Mouse (Mus musculus): ENCODE results near the gene Crkl.
"Not testable (repeated sequence)": the region's sequence is repeated elsewhere in the genome, so short reads cannot be mapped to it uniquely, and the experiment has no call there.

Crkl gene

DNA sequence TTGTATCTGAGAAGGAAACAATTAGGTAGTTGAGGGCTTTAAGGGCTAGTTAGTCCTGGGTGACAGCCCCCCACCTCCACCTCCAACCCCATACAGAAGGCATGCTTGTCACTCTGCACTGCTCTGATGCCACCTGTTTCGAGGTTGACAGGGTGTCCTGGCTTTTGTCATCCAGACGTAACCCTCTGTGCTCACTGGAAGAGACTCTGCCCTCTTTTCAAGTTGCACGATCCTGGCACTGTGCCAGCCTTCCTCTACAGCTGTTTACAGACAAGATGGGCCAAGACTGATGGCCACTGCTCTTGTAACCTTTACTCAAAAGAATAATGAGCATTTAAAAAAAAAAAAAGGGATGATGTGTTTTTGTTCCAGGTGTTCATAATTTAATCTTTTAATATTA, 34.7 kb downstream of the Crkl start:
- no peak for DNase-seq (ENCODE audit: low spot score)

DNA sequence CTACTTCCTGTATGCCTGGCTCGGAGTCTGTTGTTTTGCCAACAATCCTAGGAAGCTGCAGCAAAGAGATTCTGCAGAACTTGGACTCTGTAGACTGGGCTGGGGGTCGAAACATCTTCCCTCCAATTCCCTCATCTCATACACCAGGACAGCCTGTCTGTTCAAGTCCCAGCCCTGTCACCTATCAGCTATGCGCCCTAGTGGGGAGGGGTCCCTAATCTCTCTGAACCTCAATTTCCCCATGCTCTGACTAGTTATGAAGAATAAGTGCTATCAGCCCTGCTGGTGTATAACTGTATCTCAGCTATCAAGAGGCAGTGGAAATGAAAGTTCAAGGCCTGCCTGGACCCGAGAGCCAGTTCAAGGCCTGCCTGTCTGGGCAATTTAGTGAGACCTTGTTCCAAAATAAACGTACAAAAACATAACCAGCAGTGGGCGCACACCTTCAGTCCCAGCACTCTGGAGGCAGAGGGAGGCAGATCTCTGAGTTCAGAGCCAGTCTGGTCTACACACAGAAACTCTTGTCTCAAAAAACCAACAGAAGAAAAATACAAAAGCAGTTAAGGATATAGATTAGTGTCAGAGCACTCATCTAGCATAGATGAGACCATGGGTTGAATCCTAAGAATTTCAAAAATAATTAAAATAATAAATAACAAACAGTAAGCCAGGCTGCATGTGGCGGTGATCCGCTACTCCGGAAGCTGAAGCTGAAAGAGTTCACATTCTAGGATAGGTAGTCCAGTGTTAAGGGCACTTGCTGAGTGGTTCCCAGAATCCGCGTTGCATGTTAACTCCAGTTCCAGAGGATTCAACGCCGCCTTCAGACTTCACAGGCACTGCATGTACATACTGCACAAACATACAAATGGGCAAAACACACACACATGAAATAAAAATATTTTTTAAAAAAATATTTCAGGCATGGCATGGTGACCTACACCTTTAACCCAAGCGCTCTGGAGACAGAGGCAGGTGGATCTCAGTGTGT, 37.0 kb downstream of the Crkl start:
- no peak for DNase-seq (ENCODE audit: low spot score)

DNA sequence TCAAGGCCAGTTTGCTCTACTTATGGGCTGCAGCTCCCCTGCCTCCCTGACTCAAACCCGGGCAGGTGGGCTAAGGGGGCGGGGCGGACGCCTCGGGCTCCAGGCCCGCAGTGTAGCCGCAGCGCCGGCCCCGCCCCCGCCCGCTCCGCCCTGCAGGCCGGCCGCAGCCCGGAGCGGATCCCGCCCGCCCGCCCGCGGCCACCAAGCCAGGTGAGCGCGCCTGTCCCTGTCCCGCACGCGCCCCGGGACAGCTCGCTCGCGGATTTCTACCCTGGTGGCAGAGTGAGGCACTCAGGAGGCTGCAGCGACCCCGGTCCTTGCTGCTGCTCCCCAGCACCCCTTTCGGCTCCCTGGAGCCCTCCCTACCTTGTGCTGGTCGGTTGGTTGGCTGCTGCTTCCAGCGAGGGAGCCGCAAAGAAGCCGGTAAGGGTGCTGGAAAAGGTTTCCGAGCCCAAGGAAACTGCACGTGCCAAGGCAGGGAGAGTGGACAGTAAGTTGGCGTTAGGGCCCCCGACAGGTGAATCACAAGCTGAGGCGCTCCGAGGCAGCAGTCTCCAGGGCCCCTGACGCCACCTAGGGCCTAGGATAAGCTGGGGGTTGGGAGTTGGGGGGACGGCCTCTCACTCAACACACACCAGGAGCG, 37.8 kb downstream of the Crkl start, which contains the start of gene Aifm3:
Gene Aifm3 (plus strand): TSS at position 143 of the 643 bp plus-strand sequence.
- peak; percentile 20 for DNase-seq (ENCODE audit: low spot score)

DNA sequence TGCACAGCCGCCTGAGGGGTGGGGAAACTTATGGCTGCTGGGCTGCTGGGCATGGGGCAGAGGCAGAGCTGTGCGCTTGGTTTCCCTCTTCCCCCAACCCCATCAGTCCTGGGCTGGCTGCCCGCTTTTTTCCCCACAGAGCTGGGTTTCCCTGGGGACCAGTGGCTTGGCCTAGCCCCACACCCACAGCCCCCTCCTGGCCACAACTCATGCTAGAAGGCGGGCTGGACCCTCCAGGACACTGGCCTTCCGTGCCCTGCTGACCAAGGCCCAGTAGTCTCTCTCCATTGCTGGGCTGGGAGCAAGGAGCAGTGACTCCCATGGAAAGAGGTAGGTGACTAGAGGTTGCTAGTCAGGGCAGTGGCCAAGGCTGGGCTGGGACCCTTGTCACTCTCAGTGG, 39.4 kb downstream of the Crkl start:
- no peak for DNase-seq (ENCODE audit: low spot score)

DNA sequence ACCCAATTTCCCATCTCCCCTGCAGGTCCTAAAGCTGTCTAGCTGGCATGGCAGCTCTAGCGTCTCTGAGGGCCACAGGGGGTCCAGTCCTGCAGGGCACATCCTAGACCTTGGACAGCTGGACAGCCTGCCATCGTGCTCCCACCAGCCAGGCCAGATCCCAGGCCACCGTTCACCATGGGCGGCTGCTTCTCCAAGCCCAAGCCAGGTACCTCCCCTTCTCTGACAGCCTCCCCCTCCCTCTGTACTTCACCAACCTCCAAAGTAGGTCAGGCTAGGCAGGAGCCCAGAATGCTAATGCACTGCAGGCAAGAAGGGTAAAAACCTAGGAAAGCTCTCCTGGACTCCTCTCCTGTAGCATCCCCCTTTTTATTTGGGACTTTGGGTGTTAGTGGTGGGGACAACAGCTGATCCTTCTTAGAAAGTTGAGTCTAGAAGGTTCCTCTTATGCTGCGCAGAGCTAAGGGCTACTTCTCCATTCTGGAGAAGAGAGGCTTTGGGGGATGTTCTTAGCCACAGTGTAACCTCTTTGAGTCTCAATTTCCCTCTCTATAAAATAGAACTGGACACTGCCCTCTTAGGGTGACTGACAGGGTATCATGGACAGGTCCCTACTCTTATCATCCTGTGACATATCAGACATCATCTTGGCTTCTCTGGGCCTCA, 40.2 kb downstream of the Crkl start:
- no peak for DNase-seq (ENCODE audit: low spot score)

DNA sequence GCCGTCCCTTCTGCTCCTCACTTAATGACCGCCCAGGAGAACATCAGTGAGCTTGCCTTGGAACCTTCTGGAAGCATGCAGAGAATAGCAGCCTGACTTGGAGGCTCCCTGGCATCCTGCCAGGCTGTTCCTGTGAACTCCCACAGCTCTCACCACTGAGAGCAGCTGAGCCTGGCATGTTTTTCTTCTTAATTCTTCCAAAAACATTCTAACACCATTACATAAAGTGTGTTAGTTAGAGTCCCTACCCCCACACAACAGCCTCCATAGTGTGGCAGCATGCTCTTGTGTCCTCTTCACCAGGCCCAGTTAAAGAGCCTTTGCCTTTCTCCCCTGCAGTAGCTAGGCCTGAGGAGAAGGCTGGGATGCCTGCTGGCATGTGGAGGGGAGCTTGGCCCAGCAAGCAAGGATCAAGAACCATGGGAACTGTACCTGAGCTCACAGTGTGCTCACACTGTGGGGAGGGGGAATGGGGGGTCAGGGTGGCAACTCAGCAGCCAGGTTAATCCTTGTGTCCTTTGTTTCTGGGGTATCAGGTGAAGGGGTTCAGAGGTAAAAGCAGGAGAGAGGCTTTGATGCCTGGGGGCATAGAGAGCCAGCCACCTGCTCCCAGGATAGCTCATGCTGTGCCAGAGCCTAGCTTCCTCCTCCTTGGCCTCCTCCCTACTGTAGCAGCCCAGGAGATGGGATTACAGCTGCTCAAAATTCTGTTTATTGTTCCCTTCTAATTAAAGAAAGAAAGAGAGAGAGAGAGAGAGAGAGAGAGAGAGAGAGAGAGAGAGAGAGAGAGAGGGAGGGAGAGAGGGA, 44.9 kb downstream of the Crkl start:
- DNase-seq (ENCODE audit: low spot score), result no peak

DNA sequence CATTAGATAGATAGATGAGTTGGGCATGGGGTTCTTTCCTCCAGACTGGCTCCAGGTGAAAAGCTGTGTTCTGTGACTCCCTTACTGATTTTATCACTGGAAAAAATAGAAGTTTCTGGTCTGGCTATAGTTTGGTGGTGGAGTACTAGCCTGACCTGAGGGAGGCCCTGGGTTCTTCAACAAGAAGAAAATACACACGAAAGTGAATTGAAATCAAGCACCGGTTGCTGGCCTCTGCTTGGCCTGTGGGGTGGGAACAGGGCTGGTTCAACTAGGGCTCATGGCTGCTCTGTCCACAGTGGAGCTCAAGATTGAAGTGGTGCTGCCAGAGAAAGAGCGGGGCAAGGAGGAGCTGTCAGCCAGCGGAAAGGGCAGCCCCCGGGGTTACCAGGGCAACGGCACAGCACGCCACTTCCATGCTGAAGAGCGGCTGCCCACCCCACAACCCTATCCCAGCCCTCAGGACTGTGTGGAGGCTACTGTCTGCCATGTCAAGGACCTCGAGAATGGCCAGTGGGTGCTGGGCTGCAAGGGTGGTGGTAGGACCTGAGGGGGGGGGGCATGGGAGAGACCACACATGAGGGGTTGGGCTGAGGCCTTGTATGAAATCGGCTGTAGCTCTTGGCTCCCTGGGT, 47.6 kb downstream of the Crkl start:
- no peak for DNase-seq (ENCODE audit: low spot score)

DNA sequence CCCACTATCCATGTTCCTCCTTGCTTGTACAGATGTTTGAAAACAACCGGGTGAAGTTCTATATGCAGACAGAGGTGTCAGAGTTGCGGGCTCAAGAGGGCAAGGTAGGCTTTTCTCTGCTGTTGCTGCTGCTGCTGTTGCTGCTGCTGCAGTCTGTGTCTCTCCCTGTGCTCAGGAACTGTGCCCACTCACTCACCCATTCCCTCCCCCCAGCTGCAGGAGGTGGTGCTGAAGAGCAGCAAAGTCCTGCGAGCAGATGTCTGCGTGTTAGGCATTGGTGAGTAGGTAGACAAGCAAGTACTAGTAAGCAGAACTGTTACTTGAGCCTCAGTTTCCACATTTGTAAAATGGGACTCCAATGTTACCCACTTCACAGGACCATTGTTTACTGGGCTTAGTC, 50.9 kb downstream of the Crkl start:
- no peak for DNase-seq (ENCODE audit: low spot score)

DNA sequence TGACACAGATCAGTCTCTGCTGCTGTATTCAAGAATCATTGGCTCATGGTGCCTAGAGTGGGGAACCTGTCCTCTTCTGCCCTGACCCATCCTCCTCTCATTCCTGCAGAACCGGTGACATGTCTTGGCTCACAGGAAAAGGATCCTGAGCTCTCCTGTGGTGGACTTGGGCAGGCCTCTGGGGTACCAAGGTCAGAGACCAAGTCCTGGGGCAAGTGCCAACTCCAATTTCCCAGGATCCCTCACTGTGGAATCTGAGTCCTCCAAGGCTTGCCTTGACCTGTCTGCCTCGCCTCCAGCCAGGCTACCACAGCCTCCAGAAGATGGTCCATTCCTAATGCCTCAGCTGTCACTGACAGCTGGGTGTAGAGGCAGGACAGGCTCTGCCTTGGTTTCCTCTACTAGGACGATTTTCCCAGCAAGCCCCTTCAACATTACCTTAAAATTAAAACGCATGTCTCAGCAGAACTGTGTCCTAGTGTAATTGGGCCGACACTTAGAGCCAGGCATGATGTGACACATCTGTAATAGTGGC, 55.3 kb downstream of the Crkl start:
- no peak for DNase-seq (ENCODE audit: low spot score)

DNA sequence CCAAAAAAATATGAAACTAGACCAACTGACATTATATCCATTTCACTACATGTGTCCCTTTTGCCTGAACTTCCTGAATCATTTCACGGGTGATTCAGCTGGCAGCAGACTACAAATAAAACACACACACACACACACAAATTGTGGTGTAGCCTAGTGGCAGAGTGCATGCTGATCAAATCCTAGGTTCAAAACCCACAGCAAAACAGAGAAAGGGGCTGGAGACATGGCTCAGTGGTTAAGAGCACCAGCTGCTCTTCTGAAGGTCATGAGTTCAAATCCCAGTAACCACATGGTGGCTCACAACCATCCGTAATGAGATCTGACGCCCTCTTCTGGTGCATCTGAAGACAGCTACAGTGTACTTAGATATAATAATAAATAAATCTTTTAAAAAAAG, 56.2 kb downstream of the Crkl start:
- DNase-seq (ENCODE audit: low spot score), result not testable (repeated sequence)

DNA sequence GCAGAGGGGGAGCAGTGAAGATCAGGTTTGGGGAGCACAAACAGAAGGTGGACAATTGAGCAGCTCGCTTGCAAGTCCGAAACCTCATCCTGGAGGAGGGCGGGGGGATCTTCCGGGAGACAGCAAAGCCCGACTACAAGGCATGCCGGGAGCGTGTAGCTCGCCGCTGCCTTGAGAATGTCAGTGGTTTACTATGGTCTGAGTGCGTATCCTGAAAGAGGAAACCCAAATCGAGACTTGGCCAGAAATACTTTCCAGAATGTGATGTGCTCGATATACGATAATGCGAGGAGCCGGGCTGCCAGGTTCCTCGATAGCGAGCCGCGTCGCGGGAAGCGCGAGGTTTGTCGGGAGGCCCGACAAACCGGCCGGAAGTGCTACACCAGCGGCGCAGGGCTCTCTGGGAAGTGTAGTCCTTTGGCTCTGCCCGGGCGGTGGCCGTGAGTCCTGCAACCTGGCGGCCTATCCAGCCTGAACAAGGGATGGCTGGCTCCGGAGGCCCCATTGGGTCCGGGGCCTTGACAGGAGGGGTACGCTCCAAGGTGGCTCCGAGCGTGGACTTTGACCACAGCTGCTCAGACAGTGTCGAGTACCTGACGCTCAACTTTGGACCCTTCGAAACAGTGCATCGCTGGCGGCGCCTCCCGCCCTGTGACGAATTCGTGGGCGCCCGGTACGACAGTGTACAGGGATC, 56.9 kb downstream of the Crkl start, which contains the start of gene Lztr1:
Gene Lztr1 (plus strand): TSS at position 143 of the 694 bp plus-strand sequence.
- peak; percentile 82 for DNase-seq (ENCODE audit: low spot score)

DNA sequence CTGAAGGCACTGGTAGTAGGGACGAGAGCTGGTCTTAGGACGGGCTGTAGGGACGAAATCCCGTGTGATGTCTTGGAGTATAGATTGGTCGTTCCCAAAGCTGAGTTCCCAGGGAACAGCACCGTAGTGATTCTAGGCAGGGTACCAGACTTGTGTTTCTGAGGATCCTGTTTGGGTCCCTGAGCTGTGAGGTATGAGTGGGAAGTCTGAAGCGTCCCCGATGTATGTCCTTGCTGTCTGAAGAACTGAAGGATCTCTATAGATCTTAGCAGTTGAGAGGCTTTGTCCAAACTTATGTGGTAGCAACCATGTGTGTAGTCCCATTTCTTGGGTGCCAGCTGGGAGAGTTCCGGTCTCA, 57.4 kb downstream of the Crkl start:
- DNase-seq (ENCODE audit: low spot score), result no peak

DNA sequence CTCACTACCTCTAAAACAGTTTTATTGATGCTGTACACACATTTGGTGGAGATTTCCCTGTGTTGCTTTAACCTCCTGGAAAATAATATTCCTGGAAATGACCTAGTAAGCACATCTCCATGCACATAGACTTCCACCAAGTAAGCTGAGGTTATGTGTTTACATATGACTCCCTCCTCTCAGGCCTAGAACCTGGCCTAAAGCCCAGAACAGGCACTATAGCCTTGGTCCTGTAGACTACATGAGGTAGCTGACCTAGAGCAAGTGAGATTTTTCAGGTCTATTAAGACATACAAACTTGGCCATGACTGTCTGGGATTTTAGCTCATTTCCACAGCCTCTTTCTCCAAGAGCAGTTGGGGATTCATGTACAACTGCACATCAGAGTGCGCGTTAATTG, 58.4 kb downstream of the Crkl start:
- no peak for DNase-seq (ENCODE audit: low spot score)

DNA sequence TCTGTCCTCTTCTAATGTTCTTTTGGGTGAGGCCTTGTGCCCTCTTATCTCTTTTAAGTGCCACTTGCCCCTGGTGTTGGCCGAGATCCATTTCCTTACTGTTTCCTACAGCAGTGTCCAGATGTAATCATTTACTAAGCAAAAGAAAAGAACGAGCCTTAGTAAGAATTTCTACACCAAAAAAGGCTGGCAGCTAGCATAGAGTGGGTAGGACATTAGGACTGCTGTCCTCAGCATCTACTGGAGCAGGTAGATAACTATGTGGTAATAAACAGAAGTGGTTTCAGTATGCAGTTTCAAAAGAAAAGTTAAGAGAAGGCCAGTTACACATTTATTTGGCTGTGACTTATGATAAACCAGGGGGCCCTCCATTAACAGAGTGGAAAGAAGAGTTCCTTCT, 58.9 kb downstream of the Crkl start:
- no peak for DNase-seq (ENCODE audit: low spot score)

DNA sequence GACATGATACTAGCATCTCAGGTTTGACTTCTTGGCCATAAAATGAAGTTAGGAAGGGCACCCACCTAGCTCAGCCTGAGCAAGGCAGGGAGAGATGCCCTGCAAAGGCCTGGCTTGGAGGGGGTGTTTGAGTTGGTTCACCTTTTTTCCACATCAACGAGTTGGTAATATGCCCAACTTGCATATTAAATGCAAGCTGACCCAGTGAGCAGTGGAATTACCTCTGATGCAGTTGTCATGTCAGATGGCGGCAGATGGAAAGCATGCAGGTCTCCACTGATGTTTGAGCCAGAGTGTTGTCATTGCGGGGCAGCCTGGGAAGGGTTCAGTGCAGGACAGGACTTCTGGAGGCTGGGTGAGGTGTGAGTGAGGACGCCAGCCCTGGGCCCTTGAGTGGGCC, 59.6 kb downstream of the Crkl start:
- DNase-seq (ENCODE audit: low spot score), result no peak

DNA sequence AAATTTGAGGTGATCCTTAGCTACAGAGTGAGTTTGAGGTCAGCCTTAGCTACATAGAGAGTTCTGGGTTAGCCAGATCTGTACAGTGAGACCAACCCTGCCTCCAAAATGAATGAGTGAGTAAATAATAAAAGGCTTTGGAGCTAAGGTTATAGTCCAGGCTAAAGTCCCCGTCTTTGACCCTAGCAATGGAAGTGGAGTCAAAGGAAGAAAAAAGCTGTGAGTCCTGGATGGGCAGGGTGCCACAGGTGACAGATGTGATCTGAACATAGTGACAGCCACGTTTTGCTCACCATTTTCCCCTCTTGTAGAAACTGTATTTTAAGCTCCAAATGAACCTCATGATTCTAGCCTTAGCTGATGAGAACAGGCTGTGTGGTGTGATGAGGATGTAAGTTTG, 67.1 kb downstream of the Crkl start:
- DNase-seq (ENCODE audit: low spot score), result no peak

DNA sequence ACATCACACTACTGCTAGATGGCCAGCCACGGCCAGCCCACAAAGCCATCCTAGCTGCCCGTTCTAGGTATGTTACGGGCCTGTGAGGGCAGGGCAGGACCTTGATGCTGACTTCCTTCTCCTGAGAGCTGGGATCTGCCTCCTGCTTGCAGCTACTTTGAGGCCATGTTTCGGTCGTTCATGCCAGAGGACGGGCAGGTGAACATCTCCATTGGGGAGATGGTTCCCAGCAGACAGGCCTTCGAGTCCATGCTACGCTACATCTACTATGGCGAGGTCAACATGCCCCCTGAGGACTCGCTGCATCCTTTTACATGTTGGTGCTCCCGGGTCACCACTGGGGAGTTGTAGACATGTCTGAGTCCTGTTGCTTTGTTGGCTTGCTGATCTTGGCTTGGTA, 72.4 kb downstream of the Crkl start:
- no peak for DNase-seq (ENCODE audit: low spot score)

DNA sequence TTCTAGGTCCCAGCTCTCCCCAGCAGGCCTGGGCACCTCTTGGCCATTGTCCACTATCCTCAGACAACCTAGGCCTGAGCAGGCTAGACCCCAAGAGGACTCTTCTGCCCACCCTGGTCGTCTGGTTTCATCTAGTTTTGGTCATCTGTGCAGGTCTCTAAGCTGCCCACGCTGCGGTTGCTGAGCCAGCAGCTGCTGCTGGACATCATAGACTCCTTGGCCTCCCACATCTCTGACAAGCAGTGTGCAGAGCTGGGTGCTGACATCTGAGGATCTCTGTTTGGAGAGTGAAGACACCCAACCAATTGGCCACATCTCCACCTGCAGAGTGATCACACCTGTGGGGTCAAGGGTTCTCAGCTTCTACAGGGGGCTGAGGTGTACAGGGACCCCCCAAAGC, 73.7 kb downstream of the Crkl start:
- no peak for DNase-seq (ENCODE audit: low spot score)

DNA sequence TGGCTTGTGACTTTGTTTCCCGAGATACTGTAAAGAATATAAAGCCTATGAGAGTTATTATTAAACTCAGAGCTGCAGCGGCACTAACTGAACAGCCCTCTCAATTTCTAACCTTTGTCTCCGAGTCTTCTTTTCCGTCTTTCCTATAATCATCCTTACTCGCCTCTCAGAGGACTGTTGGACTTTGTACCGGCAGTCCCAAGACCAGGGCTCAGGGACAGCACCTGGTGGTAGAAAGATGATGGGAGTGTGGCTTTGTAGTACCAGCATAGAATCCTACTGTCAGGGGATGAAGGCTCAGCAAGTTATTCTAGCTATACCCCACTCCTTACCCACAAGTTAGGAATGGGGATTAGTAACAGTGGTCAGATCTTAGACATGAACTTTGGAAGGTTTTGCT, 74.4 kb downstream of the Crkl start:
- DNase-seq (ENCODE audit: low spot score), result no peak

DNA sequence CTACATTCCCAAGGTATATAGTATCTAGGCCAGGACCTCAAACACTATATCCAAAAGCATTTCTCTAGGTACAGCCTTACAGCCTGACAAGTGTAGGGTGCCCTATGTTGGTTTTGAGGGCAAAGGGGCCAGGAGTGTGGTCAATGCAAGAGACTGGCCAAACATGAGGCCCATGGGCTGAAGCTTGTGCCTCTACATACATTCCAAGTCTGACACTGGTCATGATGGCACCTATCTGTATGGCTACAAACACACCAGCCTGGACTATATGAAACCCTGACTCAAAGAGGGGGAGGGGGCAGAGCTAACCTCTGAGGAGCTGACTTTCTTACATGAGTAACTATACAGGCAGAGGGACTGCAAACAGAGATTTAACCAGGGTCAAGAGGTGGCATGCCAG, 75.8 kb downstream of the Crkl start:
- DNase-seq (ENCODE audit: low spot score), result no peak

DNA sequence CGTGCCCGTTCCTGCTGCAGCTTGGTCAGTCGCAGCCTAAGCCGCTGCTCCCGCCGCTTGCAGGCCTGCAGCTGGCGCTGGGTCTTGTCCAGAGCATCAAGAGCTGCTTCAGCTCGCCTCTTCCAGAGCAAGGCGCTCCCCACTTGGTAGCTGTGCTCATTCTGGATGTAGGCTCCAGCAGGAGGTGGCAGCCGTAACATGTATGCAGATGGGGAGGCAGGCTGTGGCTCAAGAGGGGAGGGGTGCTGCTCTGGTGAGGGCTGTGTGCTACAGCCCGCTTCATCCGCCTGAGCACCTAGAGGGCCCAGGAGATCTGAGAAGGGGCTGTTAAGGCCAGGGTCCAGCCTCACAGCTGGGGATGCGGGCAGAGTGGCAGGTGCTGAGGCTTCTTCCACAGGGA, 76.5 kb downstream of the Crkl start:
- no peak for DNase-seq (ENCODE audit: low spot score)

Data from urinary bladder, postnatal 25 days (tissue).